Mouse (Mus musculus): ENCODE measurements around the gene Mrap.

Gene Mrap

GRCm38 (mm10) chr16:90753386-90753941 is 15.5 kb downstream of the Mrap start:
- no peak for DNase-seq (ENCODE audit: low spot score in 2 of 2)

- DNase-seq (ENCODE audit: low spot score in 2 of 2), result no peak
Observed at GRCm38 (mm10) chr16:90759335-90759734, 21.3 kb downstream of the Mrap start.

DNA sequence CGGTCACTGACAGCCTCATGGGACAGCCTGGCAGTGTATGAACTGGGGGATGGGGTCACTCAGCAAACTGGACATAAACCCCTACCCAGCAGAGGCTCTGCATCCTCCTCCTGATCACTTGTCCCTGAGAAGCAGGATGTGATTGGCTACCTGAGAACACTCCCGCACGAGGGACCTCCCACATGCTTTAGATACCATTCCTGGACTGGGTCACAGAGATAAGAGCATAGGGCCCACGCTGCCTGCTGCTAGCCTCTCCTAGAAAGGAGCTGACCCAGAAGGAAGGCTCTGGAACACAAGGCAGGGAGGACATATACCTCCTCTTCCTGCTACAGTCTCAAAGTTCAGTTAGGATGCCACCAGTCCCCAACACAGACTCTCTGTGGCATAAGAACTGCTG is 22.5 kb downstream of the Mrap start:
- no peak for DNase-seq (ENCODE audit: low spot score in 2 of 2)

DNA sequence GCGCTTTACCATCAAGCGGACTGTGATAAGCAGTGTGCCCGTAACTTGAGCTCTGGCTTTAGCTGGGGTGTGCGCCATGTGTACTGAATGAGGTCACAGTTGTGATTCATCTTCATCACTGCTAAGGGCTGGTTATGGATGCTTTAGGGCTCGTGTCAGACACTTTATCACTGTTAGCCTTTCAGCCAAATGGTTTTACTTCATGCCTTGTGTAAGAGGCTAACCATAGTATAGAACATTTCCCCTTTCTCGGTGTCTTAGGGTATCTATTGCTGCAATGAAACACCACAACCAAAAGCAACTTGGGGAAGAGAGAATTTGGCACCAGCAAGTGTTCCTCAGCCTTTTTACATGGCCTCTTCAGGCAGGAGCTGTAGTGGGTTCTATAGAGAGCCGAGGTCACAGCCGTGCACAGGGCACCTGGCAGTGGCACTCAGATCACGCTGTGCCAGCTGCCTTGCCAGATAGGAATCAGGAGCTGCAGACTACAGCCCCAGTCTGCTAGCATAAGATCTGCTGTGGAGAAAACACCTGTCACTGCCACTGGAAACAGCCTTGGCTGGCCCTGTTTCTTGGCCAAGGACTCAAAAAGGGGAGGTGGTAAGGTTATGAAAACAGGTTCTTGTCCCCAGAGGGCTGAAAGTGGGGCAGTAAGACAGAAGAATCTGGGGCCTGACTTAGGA is 27.3 kb downstream of the Mrap start:
- no peak for DNase-seq (ENCODE audit: low spot score in 2 of 2)

DNA sequence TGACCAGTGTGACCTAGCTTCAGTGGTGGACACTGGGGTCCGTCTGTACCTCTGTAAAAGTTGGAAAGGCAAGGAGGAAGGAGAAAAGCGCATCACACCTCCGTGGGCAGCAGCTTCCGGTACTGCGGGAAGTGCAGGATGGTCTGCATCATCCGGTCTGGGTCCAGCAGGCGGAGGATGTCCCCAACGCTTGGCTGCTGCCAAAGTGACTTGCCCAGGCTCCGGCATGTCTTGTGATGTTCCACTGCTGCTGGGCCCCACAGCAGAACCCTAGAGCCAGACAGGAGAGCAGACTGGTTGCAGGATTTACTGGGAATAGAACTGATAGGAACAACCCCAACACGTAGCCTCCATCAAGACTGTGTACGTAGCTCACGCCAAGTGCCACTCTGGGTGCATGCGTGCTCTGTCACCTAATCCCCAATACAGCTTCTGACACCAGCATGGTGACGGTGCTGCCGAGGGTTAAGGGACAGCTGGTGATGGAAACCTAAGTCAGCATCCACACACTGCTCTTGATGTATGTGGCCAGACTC is 29.0 kb downstream of the Mrap start:
- DNase-seq (ENCODE audit: low spot score in 2 of 2), result no peak

- DNase-seq (ENCODE audit: low spot score in 2 of 2), result no peak
Observed at GRCm38 (mm10) chr16:90774216-90774615, 36.2 kb downstream of the Mrap start.

DNA sequence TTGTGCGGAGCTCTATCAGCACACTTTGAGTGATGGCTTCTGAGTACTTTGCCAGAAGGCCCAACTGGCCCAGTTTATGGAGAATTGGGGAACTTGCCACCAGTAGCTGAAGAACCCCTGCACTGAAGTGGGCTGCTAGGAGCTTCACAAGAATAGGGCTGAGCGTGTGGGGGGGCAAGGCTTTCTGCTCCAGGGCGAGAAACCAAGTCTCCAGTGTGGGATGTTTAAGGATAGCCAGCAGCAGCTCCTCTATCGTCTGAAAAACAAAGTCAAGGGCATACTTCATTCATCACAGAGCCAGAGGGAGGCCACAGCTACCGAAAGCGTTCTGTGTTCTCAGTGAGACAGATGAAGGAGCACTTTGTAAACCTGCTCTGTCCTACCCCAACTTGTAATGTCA is 36.6 kb downstream of the Mrap start:
- DNase-seq (ENCODE audit: low spot score in 2 of 2), result no peak

DNA sequence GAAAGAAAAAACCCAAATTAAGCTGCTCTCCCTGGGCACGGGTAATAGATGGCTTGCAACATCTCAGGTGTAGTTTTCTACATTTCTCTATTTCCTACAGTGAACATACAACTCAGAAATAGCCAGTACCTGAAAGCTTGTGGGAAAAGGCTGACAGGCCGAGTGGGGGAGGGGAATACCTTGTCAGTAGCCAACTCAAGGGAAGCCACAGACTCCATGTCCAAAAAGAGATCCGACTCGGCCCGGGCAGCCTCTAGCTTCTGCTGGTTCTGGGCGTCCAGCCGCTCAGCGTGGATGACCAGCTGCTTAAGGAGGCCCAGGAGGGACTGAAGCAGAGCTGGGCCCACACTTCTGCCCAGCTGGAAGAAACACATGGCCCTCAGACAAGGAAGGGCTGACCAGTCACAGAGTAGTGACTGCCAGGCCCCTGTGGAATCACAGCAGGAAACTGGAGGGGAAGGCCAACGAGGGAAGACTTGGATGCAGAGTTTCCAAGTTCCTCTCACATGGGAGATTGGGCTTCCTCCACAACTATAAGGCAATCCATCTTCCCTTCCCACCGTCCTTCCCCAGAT is 38.0 kb downstream of the Mrap start:
- no peak for DNase-seq (ENCODE audit: low spot score in 2 of 2)

DNA sequence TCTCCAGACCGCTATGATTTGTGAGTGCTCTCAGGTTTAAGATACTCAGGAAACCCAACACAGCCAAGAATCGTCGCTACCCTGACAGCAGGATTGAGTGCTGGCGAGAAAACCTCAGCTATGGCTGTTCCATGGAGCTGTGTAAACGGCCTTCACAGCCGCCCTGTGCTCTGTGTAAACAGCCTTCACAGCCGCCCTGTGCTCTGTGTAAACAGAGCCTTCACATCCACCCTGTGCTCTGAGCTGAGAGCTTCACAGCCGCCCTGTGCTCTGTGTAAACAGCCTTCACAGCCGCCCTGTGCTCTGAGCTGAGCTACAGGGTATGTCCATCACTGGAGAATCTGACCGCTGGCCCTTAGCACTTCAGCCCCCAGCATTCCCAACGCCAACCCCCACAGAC is 41.8 kb downstream of the Mrap start:
- no peak for DNase-seq (ENCODE audit: low spot score in 2 of 2)

DNA sequence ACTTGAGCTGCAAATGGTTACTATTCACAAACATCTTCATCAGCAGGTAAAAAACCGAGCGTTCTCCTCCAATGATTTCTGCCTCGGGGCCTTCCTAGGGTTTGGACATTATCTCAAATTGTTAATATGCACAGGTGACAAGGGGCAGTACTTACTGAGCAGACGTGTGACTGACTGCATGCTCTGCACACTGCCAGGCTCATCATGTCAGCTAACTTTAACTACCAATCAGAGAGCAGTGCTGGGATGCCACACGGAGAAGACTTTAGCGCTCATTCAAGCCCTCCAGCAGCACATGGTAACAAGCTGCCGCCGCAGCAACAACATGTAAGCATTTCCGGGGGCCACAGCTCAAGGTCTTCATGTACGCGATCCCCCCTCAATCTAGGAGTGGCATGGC is 45.3 kb downstream of the Mrap start:
- DNase-seq (ENCODE audit: low spot score in 2 of 2), result no peak

- DNase-seq (ENCODE audit: low spot score in 2 of 2), result no peak
Observed at GRCm38 (mm10) chr16:90785257-90785656, 47.2 kb downstream of the Mrap start.

GRCm38 (mm10) chr16:90788580-90788979 is 50.6 kb downstream of the Mrap start:
- no peak for DNase-seq (ENCODE audit: low spot score in 2 of 2)

GRCm38 (mm10) chr16:90790946-90791345 is 52.9 kb downstream of the Mrap start:
- DNase-seq (ENCODE audit: low spot score in 2 of 2), result no peak

DNA sequence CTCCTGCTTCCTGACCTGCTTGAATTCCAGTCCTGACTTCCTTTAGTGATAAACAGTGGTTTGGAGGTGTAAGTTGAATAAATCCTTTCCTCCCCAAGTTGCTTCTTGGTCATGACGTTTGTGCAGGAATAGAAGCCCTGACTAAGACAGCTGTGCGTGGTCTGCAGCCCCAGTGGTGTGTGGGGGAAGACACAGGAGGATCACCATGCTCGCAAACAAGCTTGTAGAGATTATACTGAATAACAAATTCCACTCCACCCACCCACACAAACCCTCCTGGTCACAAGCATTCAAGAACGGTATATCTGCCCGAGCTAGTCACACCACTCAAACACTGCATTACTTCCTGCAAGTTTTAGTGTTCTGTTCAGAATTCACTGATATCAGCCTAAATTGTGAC is 54.1 kb downstream of the Mrap start:
- no peak for DNase-seq (ENCODE audit: low spot score in 2 of 2)

DNA sequence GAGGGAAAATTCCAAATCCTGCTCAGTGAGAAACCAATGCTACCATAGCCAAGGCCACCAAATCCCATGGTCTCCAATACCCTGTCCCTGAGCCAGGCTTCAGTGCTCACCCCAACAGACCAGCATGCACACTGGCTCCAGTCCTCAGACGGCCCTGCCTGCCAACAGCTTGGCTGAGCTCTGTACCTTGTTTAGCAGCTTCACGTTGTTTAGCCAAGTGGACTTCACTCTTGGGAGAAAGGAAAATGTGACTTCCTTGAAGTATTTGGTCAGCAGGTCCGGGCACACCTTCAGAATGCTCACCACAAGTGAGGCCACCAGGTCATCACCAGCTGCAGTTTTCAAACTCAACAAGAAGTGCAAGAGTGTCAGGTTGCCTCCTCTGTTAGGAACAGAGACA is 54.5 kb downstream of the Mrap start:
- no peak for DNase-seq (ENCODE audit: low spot score in 2 of 2)

GRCm38 (mm10) chr16:90794708-90795107 is 56.7 kb downstream of the Mrap start:
- no peak for DNase-seq (ENCODE audit: low spot score in 2 of 2)

DNA sequence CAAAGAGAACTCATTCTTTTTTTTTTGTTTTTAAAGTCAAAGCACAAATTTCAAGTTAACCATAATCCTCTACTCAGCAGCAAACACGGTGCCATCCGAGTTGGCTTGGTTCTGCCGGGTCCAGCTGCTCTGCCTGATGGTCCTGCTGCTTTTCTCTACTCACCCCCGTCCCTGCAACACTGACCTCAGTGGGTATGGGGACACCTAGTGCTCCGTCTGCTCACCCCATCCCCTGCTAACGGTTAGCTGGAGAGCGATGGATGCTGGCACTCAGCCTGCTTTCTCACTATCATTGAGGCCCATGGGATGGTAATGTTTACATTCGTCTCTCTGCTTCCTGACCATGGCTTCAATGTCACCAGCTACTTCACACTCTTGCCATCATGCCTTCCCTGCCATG is 60.4 kb downstream of the Mrap start:
- DNase-seq (ENCODE audit: low spot score in 2 of 2), result no peak

DNA sequence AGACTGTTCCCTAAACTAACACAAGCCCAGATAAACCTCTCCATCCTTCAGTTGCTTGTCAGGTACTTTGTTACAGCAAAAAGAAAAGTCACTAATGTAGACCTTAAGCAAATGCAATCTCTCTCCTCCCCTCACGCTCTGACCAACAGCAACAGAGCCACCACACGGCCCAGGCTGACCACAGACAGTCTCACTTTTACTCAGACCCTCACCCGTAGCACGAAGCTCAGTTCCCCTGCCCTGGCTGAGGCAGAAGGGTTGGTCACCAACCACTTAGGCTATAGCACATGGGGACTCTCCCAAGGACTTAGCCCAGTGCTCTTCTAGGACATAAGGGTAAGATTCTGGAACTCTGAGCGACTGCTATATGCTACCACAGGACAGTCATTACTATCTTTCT is 60.8 kb downstream of the Mrap start:
- no peak for DNase-seq (ENCODE audit: low spot score in 2 of 2)
